Mouse (Mus musculus) frontal cortex, adult (tissue): Measurements from ENCODE around the gene Tyk2.

Experiments
- ATAC-seq: cut with Nextera tagmentation; 2 replicates; pipeline ENCODE4 v1.9.2; 2017; ENCODE audit warnings: mild to moderate bottlenecking, moderate library complexity, mixed read lengths; ENCODE audit not compliant: low TSS enrichment

Gene Tyk2

DNA sequence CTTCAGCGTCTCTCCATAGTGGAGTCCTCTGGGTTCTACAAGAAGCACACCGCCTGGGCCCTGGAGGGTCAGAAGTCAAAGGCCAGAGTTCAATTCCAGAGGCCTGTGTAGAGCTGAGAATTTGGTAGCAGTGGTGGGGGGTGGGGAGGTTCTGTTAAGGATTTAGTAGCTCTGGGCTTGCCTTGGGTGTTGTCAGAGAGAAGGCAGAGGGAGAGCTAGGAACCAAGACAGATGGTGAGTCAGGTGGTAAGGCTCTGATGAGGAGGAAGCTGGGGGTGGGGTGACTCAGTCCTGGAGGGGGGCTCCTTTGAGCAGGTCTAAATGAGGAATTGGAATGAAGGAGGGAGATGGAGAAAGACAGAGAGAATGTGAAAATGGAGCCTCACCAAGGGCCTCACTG lies 68.1 kb downstream of the Tyk2 start:
- ATAC-seq, result peak; percentile 96
